Mouse (Mus musculus): ENCODE measurements around the gene Tbc1d22a.

The Tbc1d22a gene

GRCm38 (mm10) chr15:86411532-86412080, 197.3 kb downstream of the Tbc1d22a start:
- no peak for DNase-seq

DNA sequence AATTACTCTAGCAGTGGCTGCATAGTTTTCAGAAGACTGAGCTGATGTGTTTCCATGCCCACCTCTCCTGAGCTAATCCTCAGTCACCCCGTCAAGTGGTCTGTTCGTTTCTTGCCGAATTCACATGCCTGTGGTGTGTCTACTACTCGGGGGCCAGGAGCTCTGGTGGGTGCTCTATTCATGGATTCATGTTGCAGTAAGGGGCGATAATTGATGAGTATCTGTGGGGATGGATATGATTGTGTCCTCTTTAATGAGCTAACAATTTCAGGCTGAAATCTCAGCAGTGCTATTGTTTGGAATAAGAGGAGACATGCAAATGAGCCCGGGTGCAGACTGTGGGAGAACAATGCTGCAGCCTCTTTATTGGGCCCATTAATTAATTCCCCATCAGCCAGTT, 201.7 kb downstream of the Tbc1d22a start:
- DNase-seq = no peak

GRCm38 (mm10) chr15:86418436-86418835, 204.2 kb downstream of the Tbc1d22a start:
- no peak for DNase-seq

GRCm38 (mm10) chr15:86419620-86420019, 205.4 kb downstream of the Tbc1d22a start:
- no peak for DNase-seq

DNA sequence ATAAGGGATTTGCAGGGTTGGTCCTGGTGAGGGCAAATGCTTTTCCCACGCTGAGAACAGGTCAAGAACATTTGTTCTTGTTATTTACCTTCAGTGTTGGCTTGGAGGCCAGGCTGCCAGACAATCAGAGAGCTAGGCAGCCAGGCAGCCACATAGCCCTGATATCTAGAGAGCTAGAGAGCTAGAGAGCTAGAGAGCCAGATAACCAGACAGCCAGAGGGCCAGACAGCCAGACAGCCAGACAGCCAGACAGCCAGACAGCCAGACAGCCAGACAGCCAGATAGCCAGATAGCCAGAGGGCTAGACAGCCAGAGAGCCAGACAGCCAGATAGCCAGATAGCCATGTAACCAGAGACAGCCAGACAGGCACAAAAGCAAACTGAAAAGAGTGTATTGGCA, 208.6 kb downstream of the Tbc1d22a start:
- DNase-seq = no peak

- DNase-seq = no peak
These were observed 209.6 kb downstream of the Tbc1d22a start for GRCm38 (mm10) chr15:86423884-86424283.

DNA sequence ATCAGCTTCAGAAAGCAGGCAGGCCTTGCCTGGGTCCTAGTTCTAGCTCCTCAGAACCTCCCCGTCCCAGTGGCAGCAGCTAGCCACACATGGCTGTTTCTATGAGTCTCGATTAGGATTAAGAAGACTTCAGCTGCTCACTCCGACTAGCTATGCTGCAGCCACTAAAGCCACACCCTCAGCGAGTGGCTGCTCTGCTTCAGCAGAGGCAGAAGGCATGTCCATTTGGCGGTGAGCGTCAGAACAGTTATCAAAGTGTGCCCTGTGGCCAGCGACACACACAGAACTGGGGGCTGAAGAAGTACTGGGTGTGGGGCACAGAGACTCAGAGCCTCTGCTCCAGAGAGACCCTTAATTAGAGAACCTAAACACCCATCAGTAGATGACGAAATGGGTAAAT, 210.7 kb downstream of the Tbc1d22a start:
- no peak for DNase-seq

DNA sequence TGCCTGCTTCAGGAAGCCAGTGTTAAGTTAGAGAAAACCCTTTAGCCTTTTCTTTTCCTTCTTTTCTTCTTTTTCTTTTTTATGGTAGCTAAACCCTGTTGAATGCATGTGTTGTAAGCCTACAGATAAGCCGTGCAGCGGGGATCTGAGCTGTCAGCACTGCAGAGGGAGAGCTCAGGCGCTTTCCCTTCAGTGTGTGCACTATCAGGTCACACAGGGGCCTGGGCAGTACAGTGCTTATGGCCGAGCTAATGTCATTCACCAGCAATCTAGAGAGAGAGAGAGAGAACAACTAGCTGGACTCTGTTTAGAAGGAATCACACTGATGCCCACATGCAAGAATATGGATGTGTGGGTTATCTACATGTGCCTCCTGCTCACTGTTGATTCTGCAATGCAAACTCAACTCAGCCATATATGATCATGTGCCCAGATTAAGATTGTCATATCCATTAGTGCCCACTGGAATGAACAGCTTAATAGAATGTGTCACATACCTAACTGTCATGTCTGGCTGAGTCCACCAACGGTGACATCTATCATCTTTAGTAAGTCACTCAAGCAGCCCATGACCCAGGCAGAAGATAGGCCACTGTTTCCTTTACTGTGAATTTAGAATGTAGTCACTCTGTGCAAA, 212.2 kb downstream of the Tbc1d22a start:
- no peak for DNase-seq

- DNase-seq = peak in 1 of 2 experiments; percentile 16
These were observed 213.2 kb downstream of the Tbc1d22a start for GRCm38 (mm10) chr15:86427439-86427838.

GRCm38 (mm10) chr15:86428496-86428895, 214.2 kb downstream of the Tbc1d22a start:
- DNase-seq = no peak

DNA sequence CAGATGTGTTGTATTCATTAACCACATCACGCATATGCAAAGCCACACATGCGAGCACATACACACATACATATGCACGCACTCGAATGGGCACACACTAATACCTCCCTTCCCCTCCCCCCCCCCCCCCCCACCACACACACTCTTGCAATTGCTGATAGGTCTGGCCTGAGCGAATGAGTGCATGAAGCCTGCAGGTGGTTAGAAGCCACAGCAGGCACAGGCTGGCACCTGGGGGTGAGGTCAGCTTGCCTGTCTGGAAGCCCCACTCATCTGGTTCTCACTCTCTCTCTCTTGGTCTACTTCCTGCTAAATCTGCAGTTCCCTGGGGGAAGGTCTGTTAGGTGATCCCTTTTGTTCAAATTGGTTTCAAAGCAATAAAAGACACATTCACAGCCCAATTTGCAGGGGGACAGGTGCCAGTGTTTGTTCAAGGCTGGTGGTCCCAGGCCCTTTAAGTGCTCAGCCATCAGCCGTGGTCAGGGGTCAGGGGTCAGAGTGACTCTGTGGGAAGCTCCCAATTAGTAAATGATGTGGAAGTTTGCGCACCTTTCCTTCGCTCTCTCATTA, 215.6 kb downstream of the Tbc1d22a start:
- DNase-seq = no peak

DNA sequence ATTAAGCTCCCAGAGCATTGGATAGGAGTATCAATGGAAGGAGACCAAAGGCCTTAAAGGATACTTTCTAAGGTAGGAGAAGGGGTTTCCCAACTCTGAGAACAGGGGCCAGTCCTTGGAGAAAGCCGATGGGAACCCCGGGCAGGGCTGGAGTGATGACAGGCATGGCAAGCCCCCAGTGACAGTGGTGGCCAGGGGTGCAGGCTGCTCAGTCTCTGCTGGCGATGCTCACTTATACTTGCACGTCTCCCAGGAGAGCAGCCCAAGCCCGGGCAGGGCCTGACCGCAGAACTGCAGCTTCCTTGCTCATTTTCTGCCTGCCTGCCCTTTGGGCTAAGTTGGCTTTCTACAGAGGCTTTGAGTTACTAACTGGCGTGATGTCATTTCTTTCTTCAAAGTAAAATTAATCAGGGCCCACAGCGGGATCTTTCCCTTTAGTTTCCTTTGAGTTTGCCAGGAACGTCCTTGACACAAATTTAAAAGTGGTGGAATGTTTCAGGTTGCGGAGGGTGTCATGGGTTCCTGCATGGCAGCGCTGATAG, 217.4 kb downstream of the Tbc1d22a start:
- DNase-seq = no peak

- no peak for DNase-seq
These were observed 218.5 kb downstream of the Tbc1d22a start for GRCm38 (mm10) chr15:86432791-86433190.

- peak in 1 of 2 experiments; percentile 2 for DNase-seq
These were observed 219.1 kb downstream of the Tbc1d22a start for GRCm38 (mm10) chr15:86433378-86433777.

- no peak for DNase-seq
These were observed 220.0 kb downstream of the Tbc1d22a start for GRCm38 (mm10) chr15:86434241-86434640.

DNA sequence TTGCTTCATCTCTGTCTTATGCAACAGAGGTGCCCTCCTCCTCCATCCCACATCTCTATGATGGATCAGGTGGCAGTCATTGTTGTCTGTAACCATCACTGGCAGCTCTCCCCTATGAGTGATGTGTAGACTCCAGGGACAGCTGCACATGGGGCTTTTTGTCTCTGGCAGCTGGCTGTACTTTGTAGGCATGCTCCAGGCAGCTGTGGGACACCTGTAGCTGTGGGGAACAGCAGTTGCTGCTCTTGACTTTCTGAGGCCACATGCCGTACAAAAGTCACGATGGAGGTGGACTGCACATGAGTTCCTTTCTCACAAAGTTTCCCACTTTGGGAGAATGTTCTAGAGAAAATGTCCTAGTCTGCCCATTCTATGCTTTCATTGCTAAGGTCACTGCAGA, 223.1 kb downstream of the Tbc1d22a start:
- DNase-seq = no peak

DNA sequence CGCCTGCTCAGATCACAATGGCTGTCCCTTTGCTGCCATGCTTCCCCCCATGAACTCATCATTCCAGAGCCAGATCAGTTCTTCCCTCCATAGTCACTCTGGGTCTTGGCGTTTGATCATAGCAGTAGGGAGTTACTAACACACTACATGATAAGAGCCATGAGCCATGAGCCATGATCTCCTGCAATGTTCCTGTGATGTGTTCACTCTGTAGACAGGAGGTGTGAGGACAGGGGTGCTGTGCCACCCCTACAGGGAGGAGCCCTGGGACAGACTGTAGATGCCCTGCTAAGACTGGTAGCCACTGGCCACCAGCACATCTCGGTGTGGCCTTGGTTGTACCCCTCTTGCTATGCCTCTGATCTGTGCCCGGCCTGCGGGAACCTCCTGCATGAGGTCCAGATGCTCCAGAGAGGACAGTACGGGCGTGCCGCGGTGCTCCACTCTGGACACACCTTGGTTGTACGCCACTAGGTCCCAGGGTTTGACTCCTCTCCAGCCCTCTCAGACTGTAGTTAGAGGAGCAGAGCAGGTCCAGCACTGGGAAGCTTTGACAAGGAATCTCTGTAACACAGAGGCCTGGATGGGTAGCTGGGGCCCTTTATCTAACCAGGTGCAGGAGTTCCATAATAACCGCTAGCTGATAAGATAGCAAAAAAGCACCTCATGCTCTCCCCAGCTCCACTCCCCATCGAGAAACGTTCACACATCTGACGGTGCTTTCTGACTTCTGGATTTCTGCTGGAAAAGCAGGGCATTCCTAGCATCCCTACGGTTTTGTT, 224.9 kb downstream of the Tbc1d22a start:
- DNase-seq = no peak

DNA sequence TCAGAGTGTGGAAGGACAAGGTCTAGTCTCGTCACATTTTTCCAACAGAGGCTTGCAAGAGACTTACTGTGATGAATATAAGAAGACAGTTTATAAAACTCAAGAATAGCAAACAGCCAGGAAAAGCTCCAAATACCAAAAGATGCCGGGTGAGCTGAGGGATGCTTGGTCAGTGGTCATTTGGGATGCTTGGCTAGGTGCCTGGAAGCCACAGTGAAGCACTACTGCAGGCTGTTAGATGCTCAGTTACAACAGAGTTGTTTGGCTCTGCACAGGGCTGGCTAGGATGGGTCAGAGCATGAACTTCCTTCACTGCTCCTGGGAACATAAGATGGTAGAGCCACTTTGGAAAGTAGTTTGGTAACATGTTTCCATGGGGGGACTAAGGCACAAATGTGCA, 230.0 kb downstream of the Tbc1d22a start:
- DNase-seq = no peak

- DNase-seq = no peak
These were observed 231.8 kb downstream of the Tbc1d22a start for GRCm38 (mm10) chr15:86446064-86446463.

- no peak for DNase-seq
These were observed 233.0 kb downstream of the Tbc1d22a start for GRCm38 (mm10) chr15:86447251-86447650.

- no peak for DNase-seq
These were observed 235.0 kb downstream of the Tbc1d22a start for GRCm38 (mm10) chr15:86449236-86449635.

DNA sequence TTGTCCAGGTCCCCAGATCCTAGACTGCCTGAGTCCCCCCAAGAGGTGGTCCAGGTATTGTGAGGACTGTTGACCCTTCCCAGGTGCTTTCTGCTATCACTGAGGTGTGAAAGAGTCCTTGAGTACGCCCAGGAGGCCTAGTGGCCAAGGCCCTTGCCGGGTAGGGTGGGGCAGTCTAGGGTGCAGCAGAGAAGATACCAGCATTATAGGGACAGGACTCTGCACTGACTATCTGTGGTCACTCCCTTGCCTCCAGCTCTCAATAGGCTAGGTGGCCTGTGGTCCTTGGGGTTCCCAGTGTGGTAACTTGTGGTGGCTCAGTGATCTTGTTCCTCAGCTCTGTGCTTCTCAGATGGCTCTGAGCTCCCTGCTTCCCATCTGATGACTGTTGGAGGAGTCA, 235.5 kb downstream of the Tbc1d22a start:
- DNase-seq = no peak

DNA sequence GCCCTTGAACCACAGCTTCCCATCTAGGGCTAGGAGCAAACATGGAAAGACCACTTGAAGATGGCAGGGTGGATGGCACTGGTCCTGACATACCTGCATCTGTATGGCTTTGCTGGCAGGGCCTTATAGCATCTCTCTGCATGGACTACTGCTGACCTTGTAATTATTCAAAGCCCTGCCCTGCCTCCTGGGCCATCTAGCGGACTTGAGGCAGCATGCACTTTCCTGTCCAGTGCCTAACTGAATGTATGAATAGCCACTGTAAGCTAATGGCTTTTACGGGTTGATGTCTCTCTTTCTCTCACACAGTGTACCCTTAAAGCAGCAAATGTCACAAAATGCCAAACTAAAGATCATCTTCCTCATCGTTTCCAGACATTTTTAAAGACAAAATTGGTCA, 245.2 kb downstream of the Tbc1d22a start:
- peak in 1 of 2 experiments; percentile 15 for DNase-seq

Measured in kidney, postnatal 36 days (tissue).